Mouse (Mus musculus): ENCODE data around the gene Ppfia1.

Gene Ppfia1

DNA sequence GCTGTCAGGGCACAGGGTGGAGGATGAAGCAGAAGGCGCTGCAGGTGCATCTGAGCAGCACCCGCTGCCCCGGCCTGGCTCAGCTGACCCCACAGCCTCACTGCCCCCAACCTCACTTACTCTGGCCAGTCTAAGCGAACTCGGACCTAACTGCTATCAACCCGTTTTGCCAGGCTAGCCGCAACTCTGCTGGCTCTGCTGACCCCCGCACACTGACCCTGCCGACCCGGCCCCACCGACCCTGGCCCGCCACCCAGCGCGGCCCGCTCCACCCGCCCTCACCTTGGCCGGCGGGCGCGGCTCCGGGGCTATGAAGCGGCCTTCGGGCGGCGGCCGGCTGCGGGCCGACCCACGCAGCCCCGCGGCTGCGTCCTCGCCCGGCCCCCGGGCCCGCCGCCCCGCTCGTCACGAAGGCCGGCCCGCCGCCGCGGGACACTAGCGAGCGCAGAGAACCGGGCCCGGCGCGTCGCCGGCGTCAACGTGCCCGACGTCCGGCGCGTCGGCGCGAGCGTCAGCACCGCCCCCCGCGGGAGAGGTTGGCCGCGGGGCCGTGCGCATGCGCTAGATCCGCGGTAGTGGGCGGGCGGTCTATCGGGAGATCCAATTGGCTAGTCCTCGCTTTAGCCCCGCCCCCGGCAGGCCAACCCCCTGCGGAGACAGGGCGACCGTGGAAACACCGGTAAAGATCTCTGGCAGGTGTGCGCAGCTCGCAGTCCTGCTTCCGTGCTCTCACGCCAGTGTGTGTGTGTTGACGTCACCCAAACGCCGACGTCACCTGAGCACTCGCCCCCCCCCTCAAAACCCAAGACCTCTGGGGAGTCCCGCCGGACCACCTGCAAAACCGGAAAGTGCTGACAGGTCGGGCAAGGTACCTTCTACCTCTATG is at the start of gene Ppfia1:
TSS of gene Ppfia1 (minus strand) at position 493 of the 886 bp plus-strand sequence.
- DNase-seq (ENCODE audit: low spot score), result peak; percentile 91

DNA sequence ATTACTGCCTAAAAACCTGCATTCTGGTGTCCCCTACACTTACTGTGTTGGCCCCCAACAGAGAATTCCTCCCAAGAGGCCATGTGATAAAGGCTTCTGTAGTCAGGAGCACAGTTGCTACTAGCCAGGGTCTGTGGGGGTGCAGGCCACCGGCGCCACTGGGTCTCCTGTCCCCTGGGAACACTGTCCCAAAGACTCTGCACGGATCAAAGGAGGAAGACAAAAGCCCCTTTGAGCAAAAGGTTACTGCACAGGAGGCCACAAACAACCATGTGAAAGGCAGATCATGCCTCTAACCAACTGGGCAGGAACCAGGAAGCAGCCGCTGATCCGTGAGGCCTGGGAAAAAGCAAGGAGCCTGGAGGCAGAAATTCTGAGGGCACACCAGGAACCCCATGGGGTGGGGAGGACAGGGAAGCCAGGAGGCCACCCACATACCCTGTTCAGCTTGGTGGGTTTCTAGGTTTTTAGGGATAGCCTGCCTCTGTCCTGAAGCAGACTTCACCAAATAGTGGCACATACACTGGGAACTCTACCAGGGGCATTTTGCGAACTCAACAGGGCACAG is 46.9 kb upstream of the Ppfia1 start:
- DNase-seq (ENCODE audit: low spot score), result no peak

DNA sequence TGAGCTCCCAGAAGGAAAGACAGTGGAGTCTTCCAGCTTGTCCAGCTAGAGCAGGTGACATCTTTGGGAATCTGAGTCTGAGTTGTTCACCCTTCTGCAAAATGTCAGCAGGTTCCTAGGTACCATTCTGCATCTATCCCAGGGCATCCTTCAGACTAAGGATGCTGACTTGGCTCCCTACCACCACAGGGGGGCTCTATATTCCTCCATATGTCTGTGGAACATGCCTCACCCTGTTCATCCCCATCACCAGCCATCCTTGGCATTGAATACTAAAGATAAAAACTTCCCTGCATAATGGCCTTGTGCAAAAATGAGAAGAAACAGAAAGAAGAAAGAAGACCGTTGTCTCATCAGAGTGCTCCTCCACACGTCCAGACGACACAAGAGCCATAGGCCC is 36.0 kb upstream of the Ppfia1 start:
- DNase-seq (ENCODE audit: low spot score), result peak; percentile 31

DNA sequence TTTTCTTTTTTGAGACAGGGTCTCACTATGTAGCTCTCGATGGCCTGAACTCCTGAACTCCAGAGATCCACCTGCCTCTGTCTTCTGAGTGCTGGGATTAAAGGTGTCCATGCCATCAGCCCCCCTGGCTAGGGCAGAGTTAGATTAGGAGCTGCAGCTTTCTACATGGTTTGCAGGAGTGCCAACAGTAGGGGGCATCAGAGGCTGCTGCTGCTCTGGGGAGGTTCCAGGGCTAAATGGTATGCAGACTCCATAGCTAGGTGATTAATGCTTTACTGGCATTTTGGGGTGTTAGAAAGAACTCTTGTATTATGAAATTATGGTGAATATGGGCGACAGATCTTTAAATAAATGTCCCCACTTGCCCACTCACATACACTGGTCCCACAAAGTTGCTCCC is 33.8 kb upstream of the Ppfia1 start:
- peak; percentile 67 for DNase-seq (ENCODE audit: low spot score)

DNA sequence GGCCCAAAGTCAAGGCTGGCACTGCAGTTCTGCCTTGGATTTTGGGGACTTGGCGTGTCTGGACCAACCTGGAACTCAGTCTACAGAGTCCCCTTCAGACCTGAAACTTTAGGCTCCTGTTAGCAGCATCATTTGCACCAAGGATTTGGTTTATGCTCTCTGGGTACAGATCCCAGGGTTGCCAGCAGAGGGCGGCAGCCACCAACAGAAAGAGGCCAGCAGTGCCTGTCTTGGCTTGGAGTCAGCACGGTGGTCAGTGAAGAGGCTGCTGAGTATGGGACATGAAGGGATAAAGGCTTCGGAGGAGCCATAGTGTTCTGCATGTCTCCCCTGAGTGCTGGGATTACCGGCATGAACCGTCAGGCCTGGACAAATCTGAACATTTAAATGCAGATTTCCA is 32.1 kb upstream of the Ppfia1 start:
- peak; percentile 51 for DNase-seq (ENCODE audit: low spot score)

DNA sequence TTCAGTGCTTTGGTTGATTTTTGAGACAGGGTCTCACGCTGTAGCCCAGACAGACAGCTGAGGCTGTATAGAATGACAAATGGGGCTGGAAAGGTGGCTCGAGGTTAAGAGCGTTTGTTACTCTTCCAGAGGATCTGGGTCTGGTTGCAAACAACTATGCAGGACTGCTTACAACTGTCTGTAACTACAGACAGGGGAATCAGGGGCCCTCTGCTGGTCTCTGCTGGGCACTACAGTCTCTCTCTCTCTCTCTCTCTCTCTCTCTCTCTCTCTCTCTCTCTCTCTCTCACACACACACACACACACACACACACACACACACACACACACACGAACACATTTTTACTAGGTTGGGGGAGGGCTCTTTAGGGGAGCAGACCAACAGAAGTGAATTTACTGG is 30.1 kb upstream of the Ppfia1 start:
- DNase-seq (ENCODE audit: low spot score), result peak; percentile 65

DNA sequence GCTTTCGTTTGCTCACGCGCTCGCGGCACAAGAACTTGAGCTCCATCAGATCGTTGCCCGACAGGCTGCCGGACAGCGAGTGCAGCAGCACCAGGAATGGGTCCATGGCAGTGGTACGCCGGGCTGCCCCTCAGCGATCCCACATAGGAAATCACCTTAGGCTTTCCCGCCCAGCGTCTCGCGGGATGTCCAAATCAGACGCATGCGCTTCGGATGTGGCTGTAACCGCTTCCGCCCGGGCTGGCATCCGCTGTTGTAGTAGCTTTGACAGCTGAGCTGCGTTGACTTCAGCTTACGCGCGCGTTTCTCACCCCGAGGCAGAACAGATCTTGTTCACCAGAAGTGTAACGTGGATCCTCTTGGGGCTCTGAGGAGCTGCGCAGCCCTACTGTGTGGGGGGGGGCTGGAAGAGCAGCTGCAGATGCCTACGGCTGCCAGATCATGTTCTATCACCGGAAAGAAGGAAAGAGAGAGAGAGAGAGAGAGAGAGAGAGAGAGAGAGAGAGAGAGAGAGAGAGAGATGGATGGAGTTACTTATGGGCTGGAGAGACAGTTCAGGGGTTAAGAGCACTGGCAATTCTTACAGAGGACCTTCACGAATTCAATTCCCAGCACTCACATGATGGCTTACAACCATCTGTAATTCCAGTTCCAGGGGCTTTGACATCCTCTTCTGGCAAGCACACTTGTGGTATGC is 28.9 kb upstream of the Ppfia1 start, which contains the start of gene Fadd:
TSS of gene Fadd (minus strand) at position 180 of the 697 bp plus-strand sequence.
- peak; percentile 93 for DNase-seq (ENCODE audit: low spot score)

DNA sequence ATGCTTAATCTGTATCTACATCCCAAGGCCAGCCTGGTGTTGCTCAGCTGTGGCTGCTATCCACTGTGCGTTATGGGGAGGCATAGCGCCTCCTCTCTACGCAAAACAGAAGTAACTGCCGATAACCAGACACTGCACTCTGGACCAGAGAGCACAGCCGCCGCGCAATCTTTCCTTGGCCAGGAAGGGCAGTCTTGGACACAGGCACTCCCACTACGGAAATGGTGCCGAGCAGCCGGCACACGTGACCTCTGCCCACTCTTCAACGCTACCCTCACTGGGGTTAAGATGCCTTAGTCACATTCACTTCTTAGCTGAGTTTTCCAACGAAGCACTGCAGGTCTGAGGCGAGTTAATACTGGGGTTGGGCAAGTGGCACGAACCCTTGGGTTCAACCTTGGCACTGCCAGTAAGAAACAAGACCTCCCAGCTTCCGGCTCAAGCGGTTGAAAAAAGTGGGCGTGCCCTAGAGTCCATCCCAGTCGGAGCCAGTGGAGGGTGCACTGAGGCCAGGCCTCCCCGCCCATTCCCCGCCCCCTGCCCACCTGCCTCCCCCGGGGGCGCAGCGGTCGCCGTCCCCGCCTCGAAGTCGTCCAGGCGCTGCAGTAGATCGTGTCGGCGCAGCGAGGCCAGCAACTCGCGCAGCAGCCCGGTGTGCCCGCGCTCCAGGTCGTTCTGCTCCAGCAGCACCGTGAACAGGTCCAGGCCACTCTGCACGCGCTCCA is 28.2 kb upstream of the Ppfia1 start:
- peak; percentile 93 for DNase-seq (ENCODE audit: low spot score)

DNA sequence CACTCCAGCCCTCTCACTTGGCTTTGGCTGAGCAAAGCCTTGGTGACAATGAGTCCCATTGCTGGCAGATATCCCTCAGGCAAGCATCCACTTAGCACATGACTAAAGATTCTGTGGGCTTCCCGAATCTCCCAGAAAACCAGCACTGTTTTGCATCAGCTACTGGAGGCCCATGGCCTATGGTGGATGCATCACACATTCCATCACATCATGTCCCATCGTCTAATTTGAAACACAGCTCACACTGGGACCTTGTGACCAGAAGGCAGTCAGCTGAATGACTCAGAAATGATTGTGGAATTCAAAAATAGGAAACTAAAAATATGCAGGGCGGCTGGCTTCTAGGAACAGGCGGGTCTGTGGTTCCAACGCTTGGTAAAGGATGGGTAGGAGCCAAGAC is 24.3 kb upstream of the Ppfia1 start:
- DNase-seq (ENCODE audit: low spot score), result peak; percentile 13

DNA sequence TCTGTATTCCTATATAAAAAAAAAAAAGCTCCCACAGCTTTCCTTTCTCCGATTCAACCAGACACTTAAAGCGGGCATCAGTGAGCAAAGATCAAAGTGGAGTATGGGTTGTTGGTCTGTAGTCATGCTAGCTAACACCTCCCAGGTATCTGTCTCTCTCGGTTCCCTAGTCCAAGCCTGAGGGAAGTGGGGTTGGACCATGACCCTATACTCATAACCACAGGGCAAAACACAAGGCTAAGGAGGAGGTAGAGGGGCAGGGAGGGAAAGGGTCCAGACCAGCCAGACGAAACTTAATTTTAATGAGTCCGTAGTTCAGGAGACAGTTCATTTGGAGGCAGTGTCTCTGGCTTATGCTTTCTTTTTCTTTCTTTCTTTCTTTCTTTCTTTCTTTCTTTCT is 18.7 kb upstream of the Ppfia1 start:
- no peak for DNase-seq (ENCODE audit: low spot score)

DNA sequence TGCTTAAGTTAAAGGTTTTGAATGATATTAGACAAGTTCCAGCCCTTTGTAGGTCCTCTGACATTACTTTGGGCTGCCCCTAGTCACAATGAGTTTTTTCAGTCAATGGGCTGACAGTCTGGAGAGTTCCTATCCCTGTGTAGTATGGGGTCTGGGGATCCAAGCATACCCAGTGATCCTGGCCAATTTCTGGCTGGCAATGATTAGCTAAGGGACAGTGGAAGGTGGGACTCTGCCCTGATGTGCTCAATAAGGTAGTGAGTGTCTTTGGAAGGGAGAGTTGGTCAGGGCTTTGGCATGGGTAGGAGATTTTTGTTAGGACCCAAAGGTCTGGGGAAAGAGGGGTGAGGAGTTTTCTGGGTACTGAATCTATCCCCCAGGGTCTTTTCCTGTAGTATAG is 18.1 kb upstream of the Ppfia1 start:
- DNase-seq (ENCODE audit: low spot score), result no peak

DNA sequence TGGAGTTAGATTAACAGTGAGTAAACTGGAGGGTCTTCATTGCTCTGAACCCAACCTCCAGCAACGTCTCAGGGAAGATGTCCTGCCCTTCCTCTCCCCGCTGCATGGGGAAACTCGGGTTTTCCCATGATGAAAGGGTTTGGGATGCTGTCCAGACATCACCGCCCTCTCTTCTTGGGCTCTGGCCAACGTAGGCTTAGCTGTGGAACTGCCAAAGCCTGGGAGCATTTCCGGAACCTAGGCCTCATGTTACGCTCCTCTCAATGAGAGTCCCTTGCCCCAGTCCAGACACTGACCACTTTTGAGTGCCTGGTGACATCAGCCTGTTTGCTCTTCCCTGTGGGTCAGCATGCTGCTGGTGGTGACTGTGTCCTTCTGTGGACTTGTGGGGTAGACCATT is 15.9 kb upstream of the Ppfia1 start:
- DNase-seq (ENCODE audit: low spot score), result peak; percentile 94

DNA sequence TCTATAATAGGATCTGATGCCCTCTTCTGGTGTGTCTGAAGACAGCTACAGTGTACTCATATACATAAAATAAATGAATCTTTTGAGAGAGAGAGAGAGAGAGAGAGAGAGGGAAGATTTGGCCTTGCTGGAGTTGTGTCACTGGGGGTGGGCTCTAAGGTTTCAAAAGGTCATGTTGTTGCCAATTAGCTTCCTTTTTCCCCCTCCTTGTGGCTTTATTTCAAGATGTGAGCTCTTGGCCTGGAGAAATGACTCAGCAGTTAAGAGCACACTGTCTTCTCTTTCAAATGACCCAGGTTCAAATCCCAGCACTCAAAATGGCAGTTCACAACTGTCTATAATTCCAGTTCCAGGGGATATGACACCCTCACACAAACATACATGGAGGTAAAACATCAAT is 14.6 kb upstream of the Ppfia1 start:
- DNase-seq (ENCODE audit: low spot score), result no peak

DNA sequence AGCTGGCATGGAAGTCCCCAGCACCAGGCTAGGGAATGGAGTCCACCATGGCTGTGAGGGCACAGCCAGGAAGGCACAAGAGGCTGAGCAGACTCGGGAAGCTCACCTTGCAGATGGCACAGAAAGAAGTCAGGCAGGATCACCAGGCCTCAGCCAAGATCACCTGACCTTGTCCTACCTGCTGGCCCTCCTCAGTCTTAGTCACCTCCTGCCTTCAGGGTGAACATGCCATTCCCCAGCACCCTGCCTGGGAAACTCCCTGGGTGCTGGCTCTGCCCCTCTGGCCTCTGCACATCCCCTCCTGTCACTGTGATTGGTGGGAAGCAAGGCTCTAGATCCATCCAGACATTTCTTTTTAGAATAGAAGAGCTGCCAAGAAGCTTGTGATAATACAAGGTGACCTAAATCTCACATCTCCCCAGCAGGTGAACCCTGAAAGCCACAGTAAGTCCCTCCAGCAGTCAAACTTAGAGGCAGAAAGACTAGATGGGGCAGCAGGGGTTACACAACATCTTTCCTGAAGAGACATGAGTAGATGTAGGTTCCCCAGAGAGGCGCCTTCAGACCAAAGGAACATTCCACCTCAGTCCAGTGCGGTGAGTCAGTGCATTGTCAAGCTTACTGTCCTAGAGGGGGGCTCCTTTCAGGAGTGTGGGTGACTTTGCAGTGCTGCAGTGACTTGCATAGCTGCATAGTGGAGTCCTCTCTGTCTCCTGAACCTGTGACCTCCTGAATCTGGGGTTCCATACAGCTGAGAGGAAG is 13.6 kb upstream of the Ppfia1 start:
- no peak for DNase-seq (ENCODE audit: low spot score)

DNA sequence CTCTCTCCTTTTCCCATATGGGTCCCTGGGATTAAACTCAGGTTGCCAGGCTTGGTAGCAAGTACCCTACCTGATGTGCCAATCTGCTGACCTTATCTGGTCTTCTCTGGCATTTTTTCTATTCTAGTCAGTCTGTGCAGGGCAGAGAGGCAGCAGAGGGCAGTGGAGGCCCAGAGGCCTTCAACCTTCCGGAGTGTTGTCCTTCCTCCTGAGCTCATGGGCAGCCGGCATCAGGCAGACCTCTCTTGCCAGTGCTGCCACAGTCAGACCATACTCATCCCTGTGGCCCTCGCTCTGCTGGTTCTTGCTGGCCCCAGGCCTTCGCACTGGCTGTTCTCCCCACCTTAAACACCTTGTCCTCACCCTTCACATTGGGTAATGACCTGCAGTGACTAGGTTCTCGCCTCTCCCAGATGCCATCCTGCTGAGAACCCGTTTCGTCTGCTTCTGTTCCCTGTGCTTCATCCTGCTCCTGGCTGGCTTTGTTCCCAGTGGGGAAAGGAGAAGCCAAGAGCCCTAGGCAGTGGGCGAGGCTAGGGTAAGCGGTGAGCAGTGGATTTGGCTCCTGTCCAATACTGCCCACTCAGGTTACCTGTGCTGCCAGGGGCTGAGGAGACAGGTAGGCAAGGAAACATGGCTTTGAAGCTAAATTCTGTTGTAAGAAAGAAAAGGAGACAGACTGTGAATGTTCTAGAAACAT is 10.1 kb upstream of the Ppfia1 start:
- DNase-seq (ENCODE audit: low spot score), result peak; percentile 12

DNA sequence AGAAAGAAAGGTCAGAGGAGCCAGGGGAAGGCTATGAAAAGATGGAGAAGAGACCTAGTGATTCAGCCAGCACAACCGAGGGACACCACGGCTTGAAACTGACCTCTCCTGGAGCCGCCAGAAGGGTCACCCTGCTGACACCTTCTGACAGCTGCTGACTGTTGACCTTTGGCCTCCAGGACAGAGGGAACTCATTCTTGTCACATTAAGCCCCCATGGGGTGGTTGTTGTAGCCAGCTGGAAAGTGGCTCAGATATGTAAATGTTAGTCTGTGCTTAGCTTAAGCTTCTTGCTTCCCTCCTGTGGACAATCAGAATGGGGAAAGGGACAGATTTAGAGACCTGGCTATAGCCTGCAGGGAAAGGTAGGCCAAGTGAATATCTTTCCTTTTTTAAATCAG is 8.5 kb upstream of the Ppfia1 start:
- DNase-seq (ENCODE audit: low spot score), result no peak

DNA sequence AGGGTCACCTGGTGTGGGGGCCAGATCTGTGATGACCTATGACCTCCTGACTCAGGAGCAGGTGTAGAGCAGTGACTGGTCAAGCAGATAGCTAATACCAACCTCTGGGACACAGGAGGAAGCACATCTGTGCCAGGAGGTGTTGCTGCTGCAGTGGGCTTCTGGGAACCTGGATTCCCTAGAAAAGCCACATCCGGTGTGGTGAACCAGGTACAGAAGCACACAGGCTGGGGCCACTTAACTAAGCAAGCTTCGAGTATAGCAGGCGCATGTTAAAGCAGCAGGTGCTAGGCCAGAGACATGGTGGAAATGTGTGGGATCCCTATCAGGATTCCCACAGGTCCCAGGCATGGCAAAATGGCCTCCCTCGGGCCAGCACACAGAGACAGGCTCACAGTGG is 7.1 kb upstream of the Ppfia1 start:
- no peak for DNase-seq (ENCODE audit: low spot score)

DNA sequence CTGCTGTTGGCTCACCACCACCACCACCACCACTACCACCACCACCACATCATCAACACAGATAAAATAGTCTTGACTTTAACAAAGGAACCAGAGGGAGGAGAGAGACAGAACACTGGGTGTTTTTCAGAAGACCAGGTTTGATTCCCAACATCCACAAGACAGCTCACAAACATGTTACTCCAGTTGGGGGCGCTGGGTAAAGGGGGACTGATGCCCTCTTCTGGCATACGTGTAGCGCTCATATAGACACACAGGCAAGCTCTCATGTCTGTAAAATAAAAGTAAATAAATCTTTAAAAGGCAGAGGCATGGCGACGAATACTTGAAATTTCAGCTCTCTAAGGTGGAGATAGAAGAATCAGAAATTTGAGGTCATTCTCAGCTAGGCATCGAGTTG is 5.0 kb upstream of the Ppfia1 start:
- no peak for DNase-seq (ENCODE audit: low spot score)

DNA sequence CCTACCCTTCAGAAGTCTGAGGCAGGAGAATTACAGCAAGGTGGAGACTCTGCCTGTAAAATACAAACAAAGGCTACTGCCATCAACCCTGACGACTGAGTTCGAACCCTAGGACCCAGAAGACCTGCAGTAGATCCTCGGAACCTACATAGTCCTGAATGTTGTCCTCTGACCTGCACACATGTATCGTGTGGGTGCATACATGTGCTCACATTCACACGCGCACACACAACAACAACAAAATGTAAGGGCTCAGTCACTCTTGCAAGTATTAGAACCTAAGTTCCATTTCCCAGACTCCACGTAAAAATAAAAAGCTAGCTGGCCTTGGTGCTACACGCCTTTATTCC is 569 bp upstream of the Ppfia1 start:
- DNase-seq (ENCODE audit: low spot score), result no peak

DNA sequence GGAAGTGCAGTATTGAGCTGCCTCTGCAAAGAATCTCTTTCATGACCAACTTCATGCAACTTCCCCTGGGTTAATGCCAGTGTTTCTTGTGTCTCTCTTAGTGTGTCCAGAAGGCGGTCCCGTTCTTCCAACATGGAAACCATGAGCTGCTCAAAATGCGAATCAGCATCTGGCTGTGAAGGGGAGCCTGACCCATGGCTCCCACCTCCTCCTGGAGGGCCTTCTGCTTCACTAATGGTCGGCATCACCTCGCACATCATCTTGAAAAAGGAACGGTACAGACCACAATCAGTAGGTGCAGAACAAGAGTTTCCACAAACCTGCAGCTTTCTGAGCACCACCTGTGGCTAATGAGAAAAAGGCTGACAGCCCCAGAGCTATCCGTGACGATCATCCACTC is 1.3 kb downstream of the Ppfia1 start:
- DNase-seq (ENCODE audit: low spot score), result no peak

DNA sequence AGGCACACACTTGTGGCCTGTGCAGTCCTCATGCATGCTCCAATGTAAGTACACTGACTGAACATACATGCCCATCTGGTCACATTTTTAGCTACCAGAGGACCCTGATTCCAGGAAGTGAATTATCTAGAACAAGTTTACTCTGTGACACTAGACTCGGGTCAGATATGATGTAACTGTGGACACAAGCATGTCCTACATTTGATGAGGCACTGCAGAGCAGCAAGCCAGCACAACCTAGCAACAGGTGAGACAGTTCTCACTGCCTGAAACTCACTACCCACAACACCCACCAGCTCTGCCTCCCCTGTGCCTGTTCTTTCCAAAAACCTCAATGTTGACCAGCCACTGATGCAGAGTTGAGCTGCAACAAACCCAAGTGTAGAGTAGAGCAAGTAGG is 2.7 kb downstream of the Ppfia1 start:
- DNase-seq (ENCODE audit: low spot score), result no peak

All from adipocyte (in vitro differentiated cells).